Mouse (Mus musculus) G1E (cell line): Measurements from ENCODE around the gene Ttbk1.

Source experiments
- CTCF ChIP-seq: IDR thresholded peaks from 2 replicates; pipeline ENCODE4 v1.5.1; 2012; ENCODE audit warnings: low read depth, low read length, inconsistent platforms, mixed read lengths
- GATA1 ChIP-seq: IDR thresholded peaks from 2 replicates; pipeline ENCODE4 v1.6.1; 2012; ENCODE audit warnings: borderline replicate concordance, low read length, inconsistent platforms, mixed read lengths
- GATA2 ChIP-seq: IDR thresholded peaks from 2 replicates; pipeline ENCODE4 v1.6.1; 2012; ENCODE audit warnings: low read depth, low read length, inconsistent platforms, borderline replicate concordance
- POLR2AphosphoS5 ChIP-seq: IDR thresholded peaks from 2 replicates; pipeline ENCODE4 v1.6.1; 2012; ENCODE audit warnings: low read depth, low read length, inconsistent platforms; ENCODE audit not compliant: insufficient replicate concordance
- TAL1 ChIP-seq: conservative IDR thresholded peaks from 2 replicates; pipeline ENCODE4 v1.6.1; 2012; ENCODE audit warnings: low read depth, low read length, inconsistent platforms, mixed read lengths

DNA sequence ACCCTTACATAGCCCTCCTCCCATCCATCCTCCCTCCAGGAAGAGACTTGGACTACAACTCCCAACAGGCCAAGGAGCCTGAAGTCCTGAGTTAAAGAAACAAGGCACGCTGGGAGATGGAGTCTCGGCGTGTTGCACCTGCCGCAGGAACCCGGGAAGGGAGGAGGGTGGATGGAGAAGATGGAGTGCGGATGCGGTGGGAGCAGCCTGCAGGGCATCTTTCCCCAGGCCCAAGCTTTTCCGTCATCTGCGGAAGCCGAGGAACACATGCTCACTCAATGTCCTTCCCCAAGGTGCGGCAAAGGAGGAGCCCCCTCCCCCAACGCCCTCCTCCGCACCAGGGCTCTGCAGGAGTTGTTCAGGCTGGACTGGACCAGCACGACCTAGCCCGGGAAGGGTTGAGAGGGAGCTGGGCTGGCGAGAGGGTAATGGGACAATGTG is 3.9 kb downstream of the Ttbk1 start:
- TF ChIP-seq CTCF: no peak
- TF ChIP-seq POLR2AphosphoS5: no peak
- no peak for TF ChIP-seq GATA1
- TF ChIP-seq TAL1: no peak
- no peak for TF ChIP-seq GATA2
